Mouse (Mus musculus) cerebral cortex, adult 2 months (tissue): ENCODE results near the gene Tnrc6b.

Experiments
- WGBS: fragments of 180-500 bp; shearing (Covaris S2); methylation state at CpG from one replicate; pipeline ENCODE4 v1.1.7; 2018; 5-methylcytosine and 5-hydroxymethylcytosine counted together

The Tnrc6b gene

GRCm38 (mm10) chr15:80710608-80711363 lies at the start of gene Tnrc6b:
Tnrc6b (plus strand) TSS chr15:80711313.
- WGBS: under 1% methylated on average over 39 of the region's 39 CpGs

- 72% methylated on average over 4 of the region's 4 CpGs for WGBS
Measured at GRCm38 (mm10) chr15:80664444-80664843, 46.7 kb upstream of the Tnrc6b start.

DNA sequence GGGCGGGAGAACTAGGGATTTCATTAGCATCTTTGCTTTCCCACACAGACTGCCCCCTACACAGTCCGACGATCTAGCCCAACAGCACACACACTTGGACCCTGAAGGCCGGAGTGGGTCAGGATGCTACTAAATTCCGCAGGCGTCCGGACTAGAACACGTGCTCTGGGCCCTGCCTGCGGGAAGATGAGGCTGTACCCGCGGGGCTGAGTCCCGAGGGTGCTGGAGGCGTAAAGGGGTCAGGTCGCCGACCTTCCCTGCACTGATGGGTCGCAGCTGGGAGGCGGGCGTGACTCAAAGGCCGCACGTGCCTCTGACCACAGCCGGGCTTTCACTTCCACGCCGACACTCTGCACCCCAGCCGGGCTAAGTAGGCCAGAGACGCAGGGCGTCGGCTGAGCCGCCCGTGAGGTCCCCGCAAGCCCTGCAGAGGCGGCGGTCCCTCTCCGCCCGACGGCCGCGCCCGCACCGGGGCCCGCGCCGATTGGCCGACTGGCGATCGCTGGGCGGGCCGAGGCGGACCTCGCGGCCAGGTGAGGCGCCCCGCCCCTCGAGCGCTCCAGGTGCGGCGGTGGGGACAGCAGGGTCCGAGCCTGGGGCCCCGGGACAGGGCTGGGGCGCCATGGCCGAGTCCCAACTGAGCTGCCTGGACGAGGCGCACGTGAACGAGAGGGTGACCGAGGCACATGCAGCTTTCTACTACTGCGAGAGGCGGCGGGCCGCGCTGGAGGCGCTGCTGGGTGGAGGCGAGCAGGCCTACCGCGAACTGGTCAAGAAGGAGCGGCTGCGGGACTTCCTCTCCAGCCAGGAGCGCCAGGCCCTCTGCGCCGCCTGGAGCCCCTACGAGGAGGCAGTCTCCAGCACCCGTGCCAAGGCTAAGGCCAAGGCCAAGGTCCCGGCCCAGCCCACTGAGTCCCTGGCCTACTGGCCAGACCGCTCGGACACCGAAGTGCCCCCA lies 39.5 kb upstream of the Tnrc6b start, which contains the start of gene Fam83f:
Gene Fam83f (plus strand): TSS at position 553 of the 958 bp plus-strand sequence.
- 17% methylated on average over 85 of the region's 85 CpGs for WGBS

DNA sequence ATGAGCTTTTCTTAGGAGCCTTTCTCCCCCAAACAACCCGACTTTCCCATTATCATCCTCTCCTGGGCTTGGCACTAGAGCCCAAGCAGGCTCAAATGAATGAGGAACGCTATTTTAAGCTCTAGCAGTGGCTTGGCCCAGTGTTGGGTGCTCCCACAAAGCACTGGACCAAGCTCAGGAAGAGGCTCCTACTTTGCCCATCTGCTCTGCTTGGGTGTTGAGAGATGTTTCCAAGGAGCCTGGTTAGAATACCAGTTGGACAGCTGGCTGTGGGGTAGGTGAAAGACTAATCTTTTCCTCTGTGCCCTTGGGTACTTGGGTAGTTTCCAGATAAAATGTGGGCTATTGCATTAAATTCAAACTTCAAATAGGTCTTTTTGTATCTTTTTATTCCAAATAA lies 38.3 kb upstream of the Tnrc6b start:
- 35% methylated on average over 2 of the region's 2 CpGs for WGBS

DNA sequence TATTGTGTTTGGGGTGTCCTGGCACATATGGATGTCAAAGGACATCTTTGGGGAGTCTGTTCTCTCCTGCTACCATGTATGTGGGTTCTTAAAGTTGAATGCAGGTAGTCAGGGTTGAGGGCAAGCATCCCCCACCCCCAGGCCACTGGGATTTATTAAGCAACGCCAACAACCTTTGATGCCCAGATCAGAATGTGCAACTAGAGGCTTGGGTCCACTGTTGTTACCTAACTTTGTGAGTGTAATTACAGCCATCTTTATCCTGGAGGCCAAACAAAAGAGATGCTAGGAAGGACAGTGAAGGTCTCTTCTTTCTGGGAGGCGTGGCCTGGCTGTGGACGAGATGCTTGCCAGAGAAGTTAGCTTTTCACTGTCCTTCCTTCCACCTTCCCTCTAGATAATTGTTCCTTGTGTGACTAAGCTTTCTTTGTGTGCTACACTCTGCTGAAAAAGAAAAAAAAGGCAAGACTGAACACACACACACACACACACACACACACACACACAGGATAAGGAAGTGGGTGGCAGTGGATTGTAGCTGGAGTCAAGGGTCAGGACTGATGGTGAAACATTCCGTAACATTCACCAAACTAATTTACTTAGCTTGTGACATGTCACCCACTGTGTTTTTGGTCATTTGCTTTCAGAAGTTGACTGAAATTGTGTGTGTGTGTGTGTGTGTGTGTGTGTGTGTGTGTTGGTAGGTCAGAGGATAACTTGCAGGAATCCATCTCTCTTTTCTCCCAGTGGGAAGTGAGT lies 37.6 kb upstream of the Tnrc6b start:
- WGBS: 77% methylated on average over 4 of the region's 4 CpGs

DNA sequence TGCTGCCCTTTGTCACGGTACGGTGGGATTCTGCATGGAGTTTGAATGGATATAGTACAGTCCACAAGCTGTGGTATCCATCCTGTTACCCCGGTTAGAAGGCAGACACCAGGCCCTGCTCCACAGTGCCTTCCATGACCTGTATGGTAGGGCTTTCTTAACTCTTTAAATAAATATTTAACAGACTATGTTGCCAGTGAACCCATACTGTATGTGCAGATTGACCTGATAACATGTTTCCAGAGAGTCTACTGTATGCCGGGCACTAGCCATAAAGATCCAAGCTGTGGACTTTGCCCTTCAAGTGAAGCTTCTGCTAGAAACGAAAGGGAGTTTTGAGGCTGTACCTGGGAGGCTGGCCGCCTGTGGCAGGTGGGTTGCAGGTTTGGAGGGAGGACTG lies 36.4 kb upstream of the Tnrc6b start:
- 86% methylated on average over 6 of the region's 6 CpGs for WGBS

GRCm38 (mm10) chr15:80679515-80680215 lies 31.4 kb upstream of the Tnrc6b start:
- WGBS: 36% methylated on average over 8 of the region's 8 CpGs

GRCm38 (mm10) chr15:80680347-80681030 lies 30.6 kb upstream of the Tnrc6b start:
- WGBS: 63% methylated on average over 7 of the region's 7 CpGs

- 66% methylated on average over 4 of the region's 4 CpGs for WGBS
Measured at GRCm38 (mm10) chr15:80681466-80681881, 29.6 kb upstream of the Tnrc6b start.

DNA sequence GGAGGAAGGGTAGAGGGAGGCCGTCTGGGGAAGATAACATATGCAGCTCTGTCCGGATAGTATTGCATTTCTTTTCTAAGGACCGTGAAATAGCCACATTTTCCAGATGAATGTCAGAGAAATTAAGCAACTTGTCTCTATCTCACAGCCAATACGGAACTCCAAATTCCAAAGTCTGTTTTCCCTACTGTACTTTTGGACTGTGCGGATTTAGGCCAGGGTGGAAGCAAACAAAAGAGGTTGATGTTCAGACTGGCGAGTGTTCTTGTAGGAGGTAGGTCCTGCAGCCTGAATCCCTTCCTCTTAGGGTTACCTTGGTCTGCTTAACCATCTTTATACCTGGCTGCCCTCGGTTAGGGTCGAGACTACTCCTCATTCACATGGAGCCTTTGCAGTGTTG lies 28.8 kb upstream of the Tnrc6b start:
- 92% methylated on average over 8 of the region's 8 CpGs for WGBS

GRCm38 (mm10) chr15:80683151-80683550 lies 28.0 kb upstream of the Tnrc6b start:
- WGBS: 93% methylated on average over 6 of the region's 6 CpGs

DNA sequence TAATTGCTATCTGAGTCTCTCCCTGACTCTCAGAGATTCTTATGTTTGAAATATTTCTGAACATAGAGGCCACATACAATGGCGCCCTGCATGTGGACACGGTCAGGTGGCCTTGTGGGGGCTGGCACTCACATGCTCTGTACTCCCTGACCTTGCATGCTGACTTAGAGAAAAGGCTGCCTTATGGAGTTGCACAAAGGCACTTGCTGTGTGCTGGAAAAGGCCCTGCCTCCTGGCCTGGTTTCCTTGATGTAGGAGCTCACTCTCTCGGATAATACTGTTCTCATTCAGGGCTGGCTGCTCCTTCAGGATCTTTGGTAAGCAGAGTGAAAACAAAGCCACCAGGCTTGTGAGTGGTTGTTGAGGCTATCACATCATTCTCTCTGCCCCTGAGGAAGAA lies 27.1 kb upstream of the Tnrc6b start:
- 53% methylated on average over 3 of the region's 3 CpGs for WGBS

DNA sequence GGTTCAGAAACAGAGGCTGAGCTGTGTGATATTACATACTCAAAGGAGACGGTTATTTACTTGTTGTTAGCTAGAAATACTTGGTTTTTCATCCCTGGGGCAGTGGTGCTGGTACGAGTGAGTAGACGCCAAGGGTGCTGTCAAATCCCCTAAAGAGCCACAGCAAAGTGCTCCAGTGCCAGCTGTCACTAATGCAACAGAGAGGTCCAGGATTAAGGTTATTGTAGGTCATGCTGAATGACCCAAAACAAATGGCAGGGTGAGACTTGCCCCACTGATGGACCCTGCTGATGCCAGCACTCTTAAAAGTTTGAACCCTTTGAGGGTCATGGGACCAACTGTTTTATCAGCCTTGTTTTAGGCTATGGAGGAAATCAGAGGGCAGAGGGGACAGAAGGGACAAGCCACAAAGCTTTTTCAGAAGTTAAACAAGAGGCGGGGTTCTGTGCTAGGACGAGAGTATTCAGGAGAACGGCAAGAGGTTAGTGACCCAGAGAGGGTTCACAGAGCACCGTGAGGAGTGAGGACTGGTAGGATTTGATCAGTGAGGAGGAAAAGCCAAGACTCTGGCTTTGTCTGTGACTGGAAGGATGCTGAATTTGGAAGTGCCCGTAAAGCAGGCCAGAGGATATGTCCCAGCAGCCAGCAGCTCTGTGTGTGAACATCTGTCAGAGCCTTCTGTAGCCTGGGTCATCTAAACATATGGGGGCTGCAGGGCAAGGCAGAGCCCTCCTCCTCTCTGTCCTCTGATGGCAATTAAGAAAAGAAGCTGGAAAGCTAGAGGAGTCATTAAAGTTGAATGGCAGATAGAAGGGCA lies 26.1 kb upstream of the Tnrc6b start:
- 60% methylated on average over 8 of the region's 8 CpGs for WGBS

- 54% methylated on average over 7 of the region's 7 CpGs for WGBS
Measured at GRCm38 (mm10) chr15:80685603-80685895, 25.6 kb upstream of the Tnrc6b start.

- 87% methylated on average over 7 of the region's 7 CpGs for WGBS
Measured at GRCm38 (mm10) chr15:80688536-80688935, 22.6 kb upstream of the Tnrc6b start.

GRCm38 (mm10) chr15:80693492-80693891 lies 17.6 kb upstream of the Tnrc6b start:
- WGBS: 61% methylated on average over 3 of the region's 3 CpGs

GRCm38 (mm10) chr15:80694125-80694910 lies 16.8 kb upstream of the Tnrc6b start:
- WGBS: 14% methylated on average over 11 of the region's 11 CpGs

DNA sequence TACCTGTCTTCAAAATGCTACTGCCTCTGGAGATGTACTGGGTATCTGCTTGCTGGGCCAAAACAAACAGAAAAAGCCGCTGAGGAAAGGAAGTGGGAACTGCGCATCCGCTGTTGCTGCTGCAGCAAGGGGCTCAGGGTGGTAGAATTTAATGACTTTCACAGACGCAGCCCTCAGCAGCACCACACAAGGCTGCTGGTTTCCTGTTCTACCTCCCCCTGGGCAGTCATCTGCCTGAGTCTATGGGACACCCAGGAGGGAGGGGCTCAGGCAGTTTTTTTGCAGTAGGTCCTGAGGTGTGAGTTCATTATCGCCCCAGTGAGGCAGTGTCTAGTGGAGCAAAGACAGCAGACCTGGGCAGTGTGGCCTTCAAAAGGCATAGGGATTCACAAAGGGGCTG lies 13.5 kb upstream of the Tnrc6b start:
- 69% methylated on average over 5 of the region's 5 CpGs for WGBS
